Mouse (Mus musculus): Measurements from ENCODE around the gene Itga2. TPM values are rescaled to one million over a fixed set of nuclear protein-coding genes. Genes with fewer than 3 reads are reported as not detected.

Gene Itga2
- polyA plus RNA-seq, 1 experiment from 2014 or later, result 3.1 TPM

DNA sequence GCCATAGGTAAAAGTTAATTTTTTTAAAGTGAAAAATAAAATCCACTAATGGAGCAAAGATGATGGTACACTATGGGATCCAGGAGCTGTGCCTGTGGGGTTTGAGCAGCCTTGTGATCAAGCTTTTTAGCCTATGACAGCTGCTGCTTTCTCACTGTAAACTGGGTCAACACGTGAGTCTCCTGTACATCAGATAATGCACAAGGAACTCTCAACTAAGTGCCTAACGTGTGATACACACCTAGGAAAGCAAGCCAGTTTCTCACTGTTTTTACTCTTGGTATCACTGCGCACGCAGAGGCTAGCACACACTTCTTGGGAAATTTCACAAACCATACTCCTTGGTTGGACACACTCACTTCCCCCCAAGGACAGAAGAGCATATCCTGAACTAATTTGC, 17.3 kb downstream of the Itga2 start:
- H3K4me3 ChIP-seq (replicated peaks), result no peak overlapping the region
- H3K4me1 ChIP-seq, result no peaks in the 10 kb centered on the region
- H3K36me3 ChIP-seq, result no peaks in the 10 kb centered on the region
- WGBS, result 76% methylated on average over 4 of the region's 4 CpGs
- no peaks in the 10 kb centered on the region for H3K27me3 ChIP-seq
- H3K4me2 ChIP-seq, result no peak overlapping the region
- no peak overlapping the region for H3K9ac ChIP-seq
- H3K27ac ChIP-seq, result no peak overlapping the region
- no peaks in the 10 kb centered on the region for H3K9me3 ChIP-seq (replicated peaks)
- ATAC-seq (replicated peaks; ENCODE audit: low FRiP score), result no peak

DNA sequence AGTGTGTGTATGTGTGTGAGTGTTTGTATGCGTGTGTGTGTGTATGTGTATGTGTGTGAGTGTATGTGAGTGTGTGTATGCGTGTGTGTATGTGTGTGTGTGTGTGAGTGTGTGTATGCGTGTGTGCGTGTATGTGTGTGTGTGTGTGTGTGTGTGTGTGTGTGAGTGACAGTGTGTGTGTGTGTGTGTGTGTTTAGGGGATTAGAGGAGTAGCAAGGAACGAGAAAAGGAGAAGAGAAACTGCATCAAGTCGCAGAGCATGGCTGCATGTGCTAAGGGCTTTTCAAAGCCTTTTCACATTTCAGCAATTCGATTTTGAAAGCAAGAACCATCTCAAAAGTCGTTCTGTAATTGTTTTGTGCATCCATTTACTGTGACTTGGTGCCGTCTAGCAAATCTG, 21.3 kb downstream of the Itga2 start:
- ATAC-seq (replicated peaks; ENCODE audit: low FRiP score), result no peak
- H3K4me3 ChIP-seq (replicated peaks), result no peak overlapping the region
- H3K9me3 ChIP-seq (replicated peaks), result no peaks in the 10 kb centered on the region
- H3K4me1 ChIP-seq, result no peaks in the 10 kb centered on the region
- H3K27me3 ChIP-seq, result no peaks in the 10 kb centered on the region
- no peak overlapping the region for H3K27ac ChIP-seq
- no peak overlapping the region for H3K4me2 ChIP-seq
- no peak overlapping the region for H3K9ac ChIP-seq
- H3K36me3 ChIP-seq, result no peaks in the 10 kb centered on the region
- WGBS, result 80% methylated on average over 9 of the region's 9 CpGs

DNA sequence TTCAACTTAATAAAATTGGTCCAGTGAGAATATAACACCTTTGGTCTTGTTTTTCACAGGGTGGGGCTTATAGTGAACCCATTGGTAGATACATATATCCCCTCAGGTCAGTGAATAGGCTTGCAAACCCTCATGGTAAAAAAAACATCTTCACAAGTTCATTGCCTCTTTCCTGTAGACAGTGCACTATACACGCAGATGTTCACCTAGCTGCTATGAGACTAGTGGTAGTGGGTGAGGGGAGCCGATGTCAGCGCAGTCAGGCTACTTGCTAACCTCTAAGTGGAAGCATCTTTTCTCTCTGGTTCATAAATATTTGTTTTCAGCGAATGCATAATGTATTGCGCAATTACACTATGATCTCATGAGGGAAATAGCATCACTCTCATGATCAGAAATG, 22.4 kb downstream of the Itga2 start:
- Histone ChIP-seq H3K4me2 (no peak overlapping the region), H3K4me1 (no peaks in the 10 kb centered on the region), H3K9ac (no peak overlapping the region), H3K36me3 (no peaks in the 10 kb centered on the region), H3K9me3 (replicated peaks) (no peaks in the 10 kb centered on the region), H3K4me3 (replicated peaks) (no peak overlapping the region), H3K27me3 (no peaks in the 10 kb centered on the region), H3K27ac (no peak overlapping the region)
- 92% methylated on average over 5 of the region's 5 CpGs for WGBS
- ATAC-seq (replicated peaks; ENCODE audit: low FRiP score), result no peak

DNA sequence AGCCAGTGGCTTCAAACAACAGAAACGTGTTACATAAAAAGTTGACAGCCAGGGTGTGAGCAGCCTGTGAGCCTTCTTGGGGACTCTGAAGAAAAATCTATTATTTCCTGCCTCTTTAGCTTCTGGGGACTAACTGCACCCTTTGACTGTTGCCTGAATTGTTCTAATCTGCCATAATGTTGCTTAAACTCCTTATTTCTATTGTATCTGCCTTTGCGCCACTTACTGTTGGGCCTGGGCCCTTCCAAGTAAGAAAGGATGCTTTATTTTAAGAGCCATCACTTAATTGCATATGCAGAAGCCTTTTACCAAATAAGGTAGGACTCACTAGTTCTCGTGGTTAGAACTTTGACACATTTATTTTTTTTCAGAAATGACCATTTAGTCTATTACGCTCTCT, 24.0 kb downstream of the Itga2 start:
- Histone ChIP-seq H3K27ac (no peak overlapping the region), H3K4me1 (no peaks in the 10 kb centered on the region), H3K27me3 (no peaks in the 10 kb centered on the region), H3K36me3 (no peaks in the 10 kb centered on the region), H3K9me3 (replicated peaks) (no peaks in the 10 kb centered on the region), H3K4me3 (replicated peaks) (no peak overlapping the region), H3K4me2 (no peak overlapping the region), H3K9ac (no peak overlapping the region)
- WGBS, result 76% methylated on average over 4 of the region's 4 CpGs
- ATAC-seq (replicated peaks; ENCODE audit: low FRiP score), result no peak

DNA sequence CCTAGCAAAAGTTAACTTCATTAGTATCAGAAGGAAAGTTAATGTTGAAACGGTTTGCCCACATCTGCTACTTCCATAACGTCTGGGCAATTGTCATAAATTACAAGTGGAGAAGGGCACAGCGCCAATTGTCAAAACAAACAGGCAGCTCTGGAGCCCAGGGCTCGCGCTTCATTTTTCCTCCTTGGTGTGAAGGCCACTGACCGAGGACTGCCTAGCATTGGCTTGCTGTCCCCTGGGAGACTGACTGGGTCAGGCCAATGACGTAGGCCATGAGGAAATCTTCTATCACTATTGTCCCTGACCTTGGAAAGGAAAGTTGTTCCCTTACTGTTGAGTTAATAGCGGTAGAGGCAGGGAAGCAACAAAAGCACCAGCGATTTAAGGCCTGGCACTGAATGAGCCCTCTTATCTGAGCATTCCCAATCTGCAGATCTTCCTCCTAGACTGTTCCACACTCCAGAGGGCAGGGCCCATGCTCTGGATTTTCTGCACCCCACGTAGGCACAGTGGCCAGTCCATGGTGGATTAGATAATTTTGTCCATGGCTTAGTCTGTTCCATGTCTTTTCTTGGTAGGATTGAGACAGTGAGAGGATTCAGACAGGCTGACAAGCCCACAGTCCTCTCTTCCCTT, 35.0 kb downstream of the Itga2 start:
- Histone ChIP-seq H3K27ac (peak overlapping the region; percentile 54), H3K4me2 (no peak overlapping the region), H3K9me3 (replicated peaks) (no peaks in the 10 kb centered on the region), H3K4me3 (replicated peaks) (no peak overlapping the region), H3K36me3 (no peaks in the 10 kb centered on the region), H3K27me3 (no peaks in the 10 kb centered on the region), H3K9ac (no peak overlapping the region), H3K4me1 (peaks cover 7% of the 10 kb centered on the region; the same call in 1 of the 2 replicates)
- peak; percentile 74 for ATAC-seq (replicated peaks; ENCODE audit: low FRiP score)
- 52% methylated on average over 10 of the region's 10 CpGs for WGBS

DNA sequence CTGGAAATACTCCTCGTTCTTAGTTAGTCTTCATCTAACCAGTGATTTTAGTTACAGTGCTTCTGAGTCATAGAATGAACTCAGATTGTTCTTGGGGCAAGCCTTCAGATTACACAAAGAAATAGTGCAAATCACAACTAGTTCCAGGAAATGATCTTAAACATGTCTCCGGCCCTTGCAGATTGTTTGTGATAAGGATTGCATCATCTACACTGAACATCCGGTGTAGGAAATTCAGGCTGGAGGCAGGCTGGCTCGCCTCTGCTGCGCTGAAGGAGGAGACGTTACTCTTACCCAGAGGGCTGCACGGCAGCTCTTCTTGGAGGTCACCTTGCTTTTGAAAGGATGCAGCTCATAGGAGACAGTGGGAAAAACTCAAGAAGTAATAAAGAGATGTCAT, 36.0 kb downstream of the Itga2 start:
- Histone ChIP-seq H3K4me3 (replicated peaks) (no peak overlapping the region), H3K4me2 (no peak overlapping the region), H3K27me3 (no peaks in the 10 kb centered on the region), H3K9ac (no peak overlapping the region), H3K4me1 (peaks cover 7% of the 10 kb centered on the region; the same call in 1 of the 2 replicates), H3K9me3 (replicated peaks) (no peaks in the 10 kb centered on the region), H3K36me3 (no peaks in the 10 kb centered on the region), H3K27ac (peak overlapping the region; percentile 54; the same call in 1 of the 2 replicates)
- WGBS, result 45% methylated on average over 7 of the region's 7 CpGs
- peak; percentile 63; the same call in 1 of the 2 replicates for ATAC-seq (replicated peaks; ENCODE audit: low FRiP score)

DNA sequence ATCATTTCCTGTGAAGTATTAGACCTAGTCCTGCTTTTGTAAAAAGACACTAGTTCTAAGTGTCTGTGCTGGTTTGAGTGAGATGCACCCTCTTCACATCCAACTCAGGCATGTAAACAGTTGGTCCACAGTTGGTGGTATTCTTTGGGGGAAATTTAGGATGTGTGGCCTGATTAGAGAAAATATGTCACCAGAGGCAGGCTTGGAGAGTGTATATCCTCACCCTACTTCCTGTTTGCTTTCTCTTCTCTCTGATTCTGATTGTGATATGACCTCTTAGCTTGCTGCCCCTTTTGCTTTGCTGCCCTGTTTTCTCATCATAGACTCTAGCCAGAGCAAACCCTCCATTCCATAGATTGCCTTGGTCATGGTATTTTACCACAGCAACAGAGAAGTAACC, 37.2 kb downstream of the Itga2 start:
- ATAC-seq (replicated peaks; ENCODE audit: low FRiP score), result no peak
- H3K4me3 ChIP-seq (replicated peaks), result no peak overlapping the region
- H3K36me3 ChIP-seq, result no peaks in the 10 kb centered on the region
- H3K4me2 ChIP-seq, result no peak overlapping the region
- H3K4me1 ChIP-seq, result peaks cover 7% of the 10 kb centered on the region; the same call in 1 of the 2 replicates
- H3K27ac ChIP-seq, result no peak overlapping the region
- H3K9me3 ChIP-seq (replicated peaks), result no peaks in the 10 kb centered on the region
- no peaks in the 10 kb centered on the region for H3K27me3 ChIP-seq
- H3K9ac ChIP-seq, result no peak overlapping the region

DNA sequence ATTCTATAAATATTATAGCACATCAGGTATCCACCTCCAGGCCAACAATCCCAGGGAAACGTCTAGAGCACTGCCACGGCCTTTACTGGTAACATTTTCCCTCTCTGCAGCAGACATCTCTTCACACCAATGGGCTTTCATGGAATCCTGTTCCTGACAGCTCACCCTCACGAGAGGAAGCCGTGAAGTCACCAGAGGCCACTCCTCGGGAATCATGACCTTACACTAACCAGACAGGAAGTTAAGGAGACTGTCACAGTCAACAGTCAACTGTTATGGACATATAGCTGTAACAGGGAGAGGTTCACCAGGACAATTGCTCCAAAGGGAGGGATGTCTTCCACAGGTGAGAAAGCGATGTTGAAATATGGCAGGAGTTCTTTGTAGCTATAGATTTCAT, 40.2 kb downstream of the Itga2 start:
- Histone ChIP-seq H3K4me2 (no peak overlapping the region), H3K36me3 (no peaks in the 10 kb centered on the region), H3K4me3 (replicated peaks) (no peak overlapping the region), H3K9me3 (replicated peaks) (no peaks in the 10 kb centered on the region), H3K27me3 (no peaks in the 10 kb centered on the region), H3K27ac (no peak overlapping the region), H3K9ac (no peak overlapping the region), H3K4me1 (peaks cover 4% of the 10 kb centered on the region; the same call in 1 of the 2 replicates)
- 57% methylated on average over 6 of the region's 6 CpGs for WGBS
- no peak for ATAC-seq (replicated peaks; ENCODE audit: low FRiP score)

DNA sequence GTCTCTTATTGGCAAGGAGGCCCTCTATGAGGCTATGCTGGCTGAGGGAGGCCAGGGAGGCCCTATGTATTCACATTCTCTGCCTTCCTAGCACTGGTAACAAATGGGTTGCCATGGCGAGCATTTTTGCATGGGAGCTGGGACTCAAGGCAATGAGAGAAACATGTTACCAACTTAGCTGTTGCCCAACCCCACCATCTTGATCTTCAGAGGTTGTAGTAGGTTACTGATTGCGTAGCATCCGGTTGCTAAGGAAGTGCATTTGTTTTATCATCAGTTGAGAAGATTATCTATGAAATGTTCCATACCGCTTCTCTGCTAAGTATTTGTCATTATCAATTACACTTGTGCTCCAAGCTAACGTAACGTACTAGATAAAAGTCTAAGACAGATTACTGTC, 44.2 kb downstream of the Itga2 start:
- H3K27me3 ChIP-seq, result no peaks in the 10 kb centered on the region
- no peaks in the 10 kb centered on the region for H3K36me3 ChIP-seq
- no peak overlapping the region for H3K4me2 ChIP-seq
- no peak overlapping the region for H3K27ac ChIP-seq
- H3K4me1 ChIP-seq, result no peaks in the 10 kb centered on the region
- WGBS, result 93% methylated on average over 6 of the region's 6 CpGs
- no peak overlapping the region for H3K4me3 ChIP-seq (replicated peaks)
- H3K9me3 ChIP-seq (replicated peaks), result no peaks in the 10 kb centered on the region
- ATAC-seq (replicated peaks; ENCODE audit: low FRiP score), result no peak
- H3K9ac ChIP-seq, result no peak overlapping the region

DNA sequence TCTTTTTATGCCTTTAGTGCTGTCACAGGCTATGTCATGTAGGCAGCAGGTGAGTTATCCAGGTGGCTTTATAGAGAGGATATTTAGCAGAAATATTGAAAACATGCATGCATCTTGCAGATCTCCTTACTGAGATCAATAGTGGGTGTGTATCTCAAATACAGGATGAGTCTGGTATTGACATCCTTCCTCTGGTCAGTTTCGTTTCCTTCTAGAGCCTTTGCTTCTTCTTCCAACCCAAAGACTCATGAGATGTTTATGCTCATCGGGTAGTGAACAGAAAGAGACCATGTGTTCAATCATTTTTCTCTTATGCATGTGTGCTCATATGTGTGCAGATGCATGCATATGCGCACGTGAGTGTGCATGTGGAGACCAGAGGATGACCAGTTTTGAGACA, 44.6 kb downstream of the Itga2 start:
- Histone ChIP-seq H3K4me3 (replicated peaks) (no peak overlapping the region), H3K27me3 (no peaks in the 10 kb centered on the region), H3K27ac (no peak overlapping the region), H3K36me3 (no peaks in the 10 kb centered on the region), H3K9ac (no peak overlapping the region), H3K4me1 (no peaks in the 10 kb centered on the region), H3K4me2 (no peak overlapping the region), H3K9me3 (replicated peaks) (no peaks in the 10 kb centered on the region)
- WGBS, result 95% methylated on average over 4 of the region's 4 CpGs
- no peak for ATAC-seq (replicated peaks; ENCODE audit: low FRiP score)

DNA sequence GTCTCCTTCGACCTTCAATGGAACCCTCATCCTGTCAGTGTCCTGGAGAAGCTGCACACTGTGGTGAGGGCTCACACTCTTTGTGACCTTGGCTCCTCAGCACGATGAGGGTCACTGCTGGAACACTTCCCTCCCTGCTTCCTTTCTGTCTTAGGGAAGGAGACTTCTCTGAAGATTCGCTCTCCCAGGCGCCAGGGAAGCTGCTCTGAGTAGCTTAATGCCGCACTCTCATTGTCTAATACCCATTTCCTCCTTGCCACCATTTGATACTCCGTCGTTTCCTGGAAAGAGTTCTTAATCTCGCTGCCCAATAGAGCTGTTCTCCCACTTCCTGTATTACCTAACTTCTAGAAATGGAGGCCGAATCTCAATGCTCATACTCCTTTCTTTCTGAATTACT, 46.7 kb downstream of the Itga2 start:
- ATAC-seq (replicated peaks; ENCODE audit: low FRiP score), result 0 out of 2 replicates have a peak, but pooled peaks have one; percentile 18
- H3K4me1 ChIP-seq, result no peaks in the 10 kb centered on the region
- H3K9ac ChIP-seq, result no peak overlapping the region
- no peak overlapping the region for H3K4me3 ChIP-seq (replicated peaks)
- 62% methylated on average over 9 of the region's 9 CpGs for WGBS
- H3K4me2 ChIP-seq, result no peak overlapping the region
- H3K9me3 ChIP-seq (replicated peaks), result no peaks in the 10 kb centered on the region
- H3K27ac ChIP-seq, result 0 out of 2 replicates have a peak overlapping the region, but pooled peaks have one; percentile 18
- H3K36me3 ChIP-seq, result no peaks in the 10 kb centered on the region
- H3K27me3 ChIP-seq, result no peaks in the 10 kb centered on the region

DNA sequence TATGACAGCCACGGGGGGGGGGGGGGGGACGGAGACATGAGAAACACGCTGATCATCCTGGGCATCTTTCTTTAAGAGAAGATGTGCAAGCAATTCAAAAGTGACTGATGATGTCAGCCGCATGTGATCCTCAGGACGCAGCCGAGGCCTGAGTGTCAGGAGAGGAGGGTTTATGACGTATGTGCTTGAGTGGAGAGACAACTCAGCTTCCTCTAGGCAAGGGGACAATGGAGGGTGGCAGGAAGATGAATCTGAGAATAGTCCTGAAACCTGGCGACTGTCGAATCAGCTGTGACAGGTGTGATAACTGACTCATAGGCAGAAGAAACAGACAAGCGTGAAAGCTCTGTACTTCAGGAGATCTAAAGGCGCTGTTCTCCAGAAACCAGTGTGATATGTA, 53.2 kb downstream of the Itga2 start:
- Histone ChIP-seq H3K4me1 (no peaks in the 10 kb centered on the region), H3K4me2 (no peak overlapping the region), H3K36me3 (no peaks in the 10 kb centered on the region), H3K27me3 (no peaks in the 10 kb centered on the region), H3K9me3 (replicated peaks) (no peaks in the 10 kb centered on the region), H3K27ac (no peak overlapping the region), H3K9ac (no peak overlapping the region), H3K4me3 (replicated peaks) (no peak overlapping the region)
- no peak for ATAC-seq (replicated peaks; ENCODE audit: low FRiP score)
- 77% methylated on average over 11 of the region's 11 CpGs for WGBS

DNA sequence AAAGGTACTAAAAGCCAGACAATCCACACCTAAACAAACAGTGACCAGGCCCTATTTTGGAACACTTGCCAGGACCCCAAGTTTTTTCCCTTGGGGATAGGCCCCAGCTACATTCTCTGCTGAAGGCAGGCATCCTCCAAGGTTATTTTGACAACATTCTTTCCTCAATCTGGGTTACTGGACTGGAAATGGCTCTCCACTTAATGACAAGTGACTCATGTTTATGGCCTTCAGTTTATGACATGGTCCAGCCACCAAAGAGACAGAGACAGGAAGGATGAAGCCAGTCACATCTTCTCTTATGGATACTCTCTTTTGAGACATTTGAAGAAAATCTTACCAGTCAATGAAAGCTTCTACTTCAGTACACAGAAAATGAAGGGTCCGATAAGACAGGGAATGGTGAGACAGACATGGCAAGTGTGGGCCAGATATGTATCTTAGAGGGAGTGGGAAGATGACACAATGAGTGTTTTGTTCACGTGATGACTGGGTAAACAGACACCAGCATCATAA, 55.8 kb downstream of the Itga2 start:
- Histone ChIP-seq H3K9me3 (replicated peaks) (no peaks in the 10 kb centered on the region), H3K27ac (no peak overlapping the region), H3K4me3 (replicated peaks) (no peak overlapping the region), H3K9ac (no peak overlapping the region), H3K27me3 (no peaks in the 10 kb centered on the region), H3K36me3 (no peaks in the 10 kb centered on the region), H3K4me2 (no peak overlapping the region), H3K4me1 (no peaks in the 10 kb centered on the region)
- ATAC-seq (replicated peaks; ENCODE audit: low FRiP score), result no peak
- 81% methylated on average over 2 of the region's 2 CpGs for WGBS
